ENCODE assay signal across 24 mouse cellular contexts in the genomic region with DNA sequence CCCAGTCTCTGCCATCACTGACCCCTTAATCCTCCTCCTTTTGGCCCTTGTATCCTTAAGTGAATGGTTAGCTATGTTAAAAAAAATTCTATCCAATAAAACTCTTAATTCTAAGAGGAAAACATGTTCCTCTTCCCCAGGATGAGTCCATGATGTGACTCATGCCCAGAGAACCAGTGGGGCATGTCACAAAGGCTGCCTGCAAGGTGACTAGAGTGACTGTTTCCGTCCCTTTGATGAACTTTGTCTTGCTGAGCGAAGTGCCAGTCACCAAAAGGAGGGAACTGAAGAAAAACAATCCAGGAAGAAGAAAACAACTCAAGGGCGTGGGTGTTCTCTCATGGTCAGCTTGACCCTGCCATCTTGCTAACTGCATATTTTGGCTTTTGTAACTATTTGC.
"Had no signal": no experiment of that assay in that cellular context is flagged by ENCODE, and none has a peak within 500 bp of the region (broad histone marks: within the 10 kb centered on the region; RNA-seq: fewer than 3 reads in every experiment).

No protein-coding gene starts in this region.

- H3K4me2 ChIP-seq: limb, embryonic 13.5 days; liver, embryonic 12.5 days; liver, embryonic 15.5 days; lung, embryonic 15.5 days; neural tube, embryonic 12.5 days; neural tube, embryonic 15.5 days had no signal

- H3K27me3 ChIP-seq: limb, embryonic 13.5 days; lung, embryonic 15.5 days; neural tube, embryonic 12.5 days; neural tube, embryonic 15.5 days had no signal

- DNase-seq: kidney, postnatal 25 days; layer of hippocampus, adult 9-11 months; liver; lung, adult 18-20 months; lung, postnatal 10 days; lung, postnatal 36 days; midbrain, embryonic 14.5 days; right cerebral cortex, adult 18-20 months; right cerebral cortex, postnatal 14 days; right cerebral cortex, postnatal 4 days; thymus, adult 2 months; thymus, postnatal 14 days; thymus, postnatal 4 days had no signal

- ATAC-seq: liver, embryonic 12.5 days had no signal

- H3K9me3 ChIP-seq: limb, embryonic 10.5 days; limb, embryonic 13.5 days; liver, embryonic 12.5 days; liver, embryonic 15.5 days; lung, embryonic 15.5 days; megakaryocyte, embryonic 14.5 days; midbrain, embryonic 10.5 days; neural tube, embryonic 12.5 days; neural tube, embryonic 15.5 days had no signal

- H3K4me1 ChIP-seq: limb, embryonic 10.5 days; liver, embryonic 12.5 days; liver, embryonic 15.5 days; neural tube, embryonic 12.5 days had no signal

- H3K9ac ChIP-seq: limb, embryonic 13.5 days; liver, embryonic 12.5 days; liver, embryonic 15.5 days; lung, embryonic 15.5 days; neural tube, embryonic 12.5 days; neural tube, embryonic 15.5 days had no signal

- H3K27ac ChIP-seq: layer of hippocampus, adult 2 months; limb, embryonic 10.5 days; limb, embryonic 13.5 days; liver, embryonic 12.5 days; liver, embryonic 15.5 days; lung, embryonic 15.5 days; midbrain, embryonic 10.5 days; neural tube, embryonic 12.5 days; neural tube, embryonic 15.5 days; stomach, postnatal 0 days had no signal

- H3K36me3 ChIP-seq: limb, embryonic 10.5 days; limb, embryonic 13.5 days; liver, embryonic 12.5 days; liver, embryonic 15.5 days; lung, embryonic 15.5 days; midbrain, embryonic 10.5 days; neural tube, embryonic 12.5 days; neural tube, embryonic 15.5 days had no signal

- H3K4me3 ChIP-seq: layer of hippocampus, adult 2 months; limb, embryonic 10.5 days; limb, embryonic 13.5 days; liver, embryonic 12.5 days; liver, embryonic 15.5 days; lung, embryonic 15.5 days; megakaryocyte, embryonic 14.5 days; midbrain, embryonic 10.5 days; neural tube, embryonic 12.5 days; neural tube, embryonic 15.5 days had no signal
